Mouse (Mus musculus): ENCODE measurements around the gene Pde4dip. TPM values are rescaled to one million over a fixed set of nuclear protein-coding genes. Genes with fewer than 3 reads are reported as not detected.

The Pde4dip gene
- polyA plus RNA-seq, 1 experiment, result 0.41 TPM

GRCm38 (mm10) chr3:97761951-97762350, 126.6 kb downstream of the Pde4dip start:
- no peak for TF ChIP-seq GATA1 (IDR thresholded peaks at IDR 0.05; ENCODE audit: low read length)

- no peak for TF ChIP-seq GATA1 (IDR thresholded peaks at IDR 0.05; ENCODE audit: low read length)
Measured at GRCm38 (mm10) chr3:97761168-97761567, 127.3 kb downstream of the Pde4dip start.

- no peak for TF ChIP-seq GATA1 (IDR thresholded peaks at IDR 0.05; ENCODE audit: low read length)
Measured at GRCm38 (mm10) chr3:97759846-97760245, 128.7 kb downstream of the Pde4dip start.

GRCm38 (mm10) chr3:97757501-97757900, 131.0 kb downstream of the Pde4dip start:
- TF ChIP-seq GATA1 (IDR thresholded peaks at IDR 0.05; ENCODE audit: low read length), result no peak

GRCm38 (mm10) chr3:97756283-97757074, 132.0 kb downstream of the Pde4dip start:
- no peak for TF ChIP-seq GATA1 (IDR thresholded peaks at IDR 0.05; ENCODE audit: low read length)

- no peak for TF ChIP-seq GATA1 (IDR thresholded peaks at IDR 0.05; ENCODE audit: low read length)
Measured at GRCm38 (mm10) chr3:97755411-97755810, 133.1 kb downstream of the Pde4dip start.

- TF ChIP-seq GATA1 (IDR thresholded peaks at IDR 0.05; ENCODE audit: low read length), result no peak
Measured at GRCm38 (mm10) chr3:97752901-97753300, 135.6 kb downstream of the Pde4dip start.

GRCm38 (mm10) chr3:97751566-97751965, 136.9 kb downstream of the Pde4dip start:
- TF ChIP-seq GATA1 (IDR thresholded peaks at IDR 0.05; ENCODE audit: low read length), result no peak

- TF ChIP-seq GATA1 (IDR thresholded peaks at IDR 0.05; ENCODE audit: low read length), result no peak
Measured at GRCm38 (mm10) chr3:97748789-97749188, 139.7 kb downstream of the Pde4dip start.

- no peak for TF ChIP-seq GATA1 (IDR thresholded peaks at IDR 0.05; ENCODE audit: low read length)
Measured at GRCm38 (mm10) chr3:97742841-97743240, 145.7 kb downstream of the Pde4dip start.

GRCm38 (mm10) chr3:97735575-97735974, 152.9 kb downstream of the Pde4dip start:
- no peak for TF ChIP-seq GATA1 (IDR thresholded peaks at IDR 0.05; ENCODE audit: low read length)

- TF ChIP-seq GATA1 (IDR thresholded peaks at IDR 0.05; ENCODE audit: low read length), result no peak
Measured at GRCm38 (mm10) chr3:97734259-97734658, 154.2 kb downstream of the Pde4dip start.

- no peak for TF ChIP-seq GATA1 (IDR thresholded peaks at IDR 0.05; ENCODE audit: low read length)
Measured at GRCm38 (mm10) chr3:97732622-97733021, 155.9 kb downstream of the Pde4dip start.

GRCm38 (mm10) chr3:97730624-97731023, 157.9 kb downstream of the Pde4dip start:
- TF ChIP-seq GATA1 (IDR thresholded peaks at IDR 0.05; ENCODE audit: low read length), result no peak

GRCm38 (mm10) chr3:97730131-97730530, 158.4 kb downstream of the Pde4dip start:
- no peak for TF ChIP-seq GATA1 (IDR thresholded peaks at IDR 0.05; ENCODE audit: low read length)

GRCm38 (mm10) chr3:97727801-97728200, 160.7 kb downstream of the Pde4dip start:
- no peak for TF ChIP-seq GATA1 (IDR thresholded peaks at IDR 0.05; ENCODE audit: low read length)

- TF ChIP-seq GATA1 (IDR thresholded peaks at IDR 0.05; ENCODE audit: low read length), result no peak
Measured at GRCm38 (mm10) chr3:97719116-97719515, 169.4 kb downstream of the Pde4dip start.

Measured in G1E-ER4 (cell line).